28 mouse cellular contexts compared by ENCODE assay signal in the genomic region with DNA sequence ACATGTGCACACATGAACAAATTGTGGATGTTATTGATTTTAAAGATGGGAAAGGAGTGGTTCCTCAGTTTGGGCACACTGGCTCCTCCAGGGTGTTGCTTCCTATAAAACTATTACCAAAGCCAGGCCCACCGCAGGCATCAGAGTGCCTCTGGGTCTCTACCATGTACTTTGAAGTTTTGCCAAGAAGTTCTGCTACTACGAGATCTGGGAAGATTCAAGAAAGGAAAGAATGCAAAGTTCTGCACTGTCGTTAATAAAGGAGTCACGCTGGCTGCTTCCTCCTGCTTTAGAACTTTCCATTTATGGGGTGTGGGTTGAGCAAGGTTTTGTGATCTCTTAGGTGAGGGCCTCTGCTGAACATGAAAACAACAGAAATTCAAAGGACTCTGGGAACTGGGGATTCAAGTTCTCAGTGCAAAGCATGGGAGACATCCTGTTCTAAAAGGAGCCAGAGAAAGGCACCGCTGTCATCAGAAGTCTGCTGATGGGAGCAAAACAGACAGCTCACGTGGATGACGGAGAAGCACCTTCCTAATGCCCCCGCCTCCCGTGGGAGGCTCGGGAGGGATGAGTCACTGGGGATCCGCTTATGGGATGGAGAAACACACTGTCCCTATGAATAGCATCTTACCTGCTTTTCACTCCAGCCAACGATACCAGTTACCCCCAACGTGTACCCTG.
A peak's percentile ranks its signal among the peaks of the same experiment; 100 is the strongest.
DNase-seq lines count a peak whose midpoint lies in the region; ATAC-seq and TF ChIP-seq lines count a peak whose summit lies in the region.
"Had no signal": no experiment of that assay in that cellular context is flagged by ENCODE, and none has a peak within 500 bp of the region (broad histone marks: within the 10 kb centered on the region; RNA-seq: fewer than 3 reads in every experiment).

No protein-coding gene starts in this region.

- TF ChIP-seq CTCF in stomach, postnatal 0 days (IDR thresholded peaks at IDR 0.05; ENCODE audit: low read depth) = no peak

- no peak overlapping the region for H3K4me3 ChIP-seq in intestine, embryonic 14.5 days (ENCODE audit: low read depth, low read length)
- H3K4me3 ChIP-seq in intestine, embryonic 16.5 days (ENCODE audit: low read length) = no peak overlapping the region
- no peak overlapping the region for H3K4me3 ChIP-seq in limb, embryonic 14.5 days (replicated peaks; ENCODE audit: low read length)
- H3K4me3 ChIP-seq in limb, embryonic 10.5 days = no peak overlapping the region
- no peak overlapping the region for H3K4me3 ChIP-seq in stomach, embryonic 16.5 days (replicated peaks; ENCODE audit: low read length)
- no peak overlapping the region for H3K4me3 ChIP-seq in stomach, postnatal 0 days (ENCODE audit: low read depth, low read length)
- H3K4me3 ChIP-seq: embryonic facial prominence, embryonic 13.5 days; forebrain, embryonic 10.5 days; forebrain, embryonic 13.5 days; heart, adult 2 months; heart, embryonic 10.5 days; heart, embryonic 13.5 days had no signal

- H3K4me2 ChIP-seq in intestine, embryonic 14.5 days (ENCODE audit: low read length) = no peak overlapping the region
- H3K4me2 ChIP-seq in intestine, embryonic 16.5 days (ENCODE audit: low read depth, low read length) = no peak overlapping the region
- no peak overlapping the region for H3K4me2 ChIP-seq in limb, embryonic 14.5 days (replicated peaks; ENCODE audit: low read depth, low read length, severe bottlenecking)
- H3K4me2 ChIP-seq in stomach, embryonic 16.5 days (ENCODE audit: low read depth, low read length) = no peak overlapping the region
- no peak overlapping the region for H3K4me2 ChIP-seq in stomach, postnatal 0 days (replicated peaks; ENCODE audit: low read depth)
- H3K4me2 ChIP-seq: embryonic facial prominence, embryonic 13.5 days; forebrain, embryonic 13.5 days; heart, embryonic 13.5 days; hindbrain, embryonic 14.5 days had no signal

- peak; percentile 6 to 39 for DNase-seq in adrenal gland, adult (ENCODE audit: inconsistent age in 2 of 2, low spot score in 1 of 2)
- no peak for DNase-seq in adrenal gland, adult 2 months
- no peak for DNase-seq in intestine, embryonic 14.5 days (ENCODE audit: low spot score)
- DNase-seq in limb, embryonic 14.5 days (ENCODE audit: low spot score) = peak; percentile 59
- DNase-seq in limb, embryonic 10.5 days (ENCODE audit: low spot score) = no peak
- no peak for DNase-seq in stomach, postnatal 0 days (ENCODE audit: low spot score)
- DNase-seq: adrenal gland, adult 8-10 months; adrenal gland, postnatal 25 days; cerebellum, adult 11 months; cerebellum, adult 2 months; cerebellum, adult 9-11 months; cerebellum, postnatal 25 days; gastrocnemius, postnatal 10 days; gastrocnemius, postnatal 36 days; heart, adult 2 months; heart, postnatal 14 days; heart, postnatal 4 days had no signal

- no peak overlapping the region for H3K9ac ChIP-seq in intestine, embryonic 14.5 days (ENCODE audit: low read length)
- H3K9ac ChIP-seq in intestine, embryonic 16.5 days (ENCODE audit: low read depth, low read length) = no peak overlapping the region
- H3K9ac ChIP-seq in limb, embryonic 14.5 days (ENCODE audit: low read depth, low read length, severe bottlenecking) = no peak overlapping the region
- H3K9ac ChIP-seq in stomach, embryonic 16.5 days (ENCODE audit: low read length) = no peak overlapping the region
- H3K9ac ChIP-seq in stomach, postnatal 0 days (ENCODE audit: low read length) = no peak overlapping the region
- H3K9ac ChIP-seq: embryonic facial prominence, embryonic 13.5 days; forebrain, embryonic 13.5 days; heart, embryonic 13.5 days; hindbrain, embryonic 14.5 days had no signal

- H3K27me3 ChIP-seq in intestine, embryonic 14.5 days (replicated peaks; ENCODE audit: control insufficient read depth, insufficient read depth, low read length) = no peaks in the 10 kb centered on the region
- H3K27me3 ChIP-seq in intestine, embryonic 16.5 days (replicated peaks; ENCODE audit: control insufficient read depth, insufficient read depth, low read length) = no peaks in the 10 kb centered on the region
- no peaks in the 10 kb centered on the region for H3K27me3 ChIP-seq in limb, embryonic 14.5 days (ENCODE audit: control insufficient read depth, insufficient read depth, low read length)
- H3K27me3 ChIP-seq in limb, embryonic 10.5 days (ENCODE audit: low read depth, poor library complexity, severe bottlenecking) = peaks cover 6% of the 10 kb centered on the region; the same call in 1 of the 2 replicates
- H3K27me3 ChIP-seq in stomach, embryonic 16.5 days (ENCODE audit: control insufficient read depth, insufficient read depth, low read length) = no peaks in the 10 kb centered on the region
- H3K27me3 ChIP-seq in stomach, postnatal 0 days (ENCODE audit: control insufficient read depth, insufficient read depth, low read length) = no peaks in the 10 kb centered on the region
- H3K27me3 ChIP-seq: embryonic facial prominence, embryonic 13.5 days; forebrain, embryonic 13.5 days had no signal

- H3K4me1 ChIP-seq in intestine, embryonic 14.5 days (replicated peaks; ENCODE audit: control insufficient read depth, insufficient read depth, low read length) = peaks cover 4% of the 10 kb centered on the region; the same call in 1 of the 2 replicates
- 0 out of 2 replicates have a peak, but pooled peaks cover 3% of the 10 kb centered on the region for H3K4me1 ChIP-seq in intestine, embryonic 16.5 days (ENCODE audit: control insufficient read depth, insufficient read depth, low read length)
- H3K4me1 ChIP-seq in limb, embryonic 14.5 days (ENCODE audit: control insufficient read depth, insufficient read depth, low read length) = peaks cover 5% of the 10 kb centered on the region; the same call in 1 of the 2 replicates
- 0 out of 2 replicates have a peak, but pooled peaks cover 1% of the 10 kb centered on the region for H3K4me1 ChIP-seq in limb, embryonic 10.5 days
- H3K4me1 ChIP-seq in stomach, embryonic 16.5 days (ENCODE audit: control insufficient read depth, insufficient read depth, low read length) = peaks cover 10% of the 10 kb centered on the region; the same call in 1 of the 2 replicates
- H3K4me1 ChIP-seq in stomach, postnatal 0 days (replicated peaks; ENCODE audit: control insufficient read depth, insufficient read depth) = no peaks in the 10 kb centered on the region; the same call in 1 of the 2 replicates

- WGBS in intestine, embryonic 14.5 days = 66% methylated on average over 13 of the region's 13 CpGs
- WGBS in intestine, embryonic 16.5 days = 65% methylated on average over 13 of the region's 13 CpGs
- 57% methylated on average over 13 of the region's 13 CpGs for WGBS in limb, embryonic 14.5 days
- 80% methylated on average over 13 of the region's 13 CpGs for WGBS in limb, embryonic 10.5 days
- WGBS in stomach, embryonic 16.5 days = 66% methylated on average over 13 of the region's 13 CpGs
- 56% methylated on average over 13 of the region's 13 CpGs for WGBS in stomach, postnatal 0 days

- no peaks in the 10 kb centered on the region for H3K9me3 ChIP-seq in intestine, embryonic 14.5 days (ENCODE audit: control insufficient read depth, low read length)
- no peaks in the 10 kb centered on the region for H3K9me3 ChIP-seq in intestine, embryonic 16.5 days (ENCODE audit: control insufficient read depth, low read length)
- no peaks in the 10 kb centered on the region for H3K9me3 ChIP-seq in limb, embryonic 14.5 days (ENCODE audit: control insufficient read depth, low read length)
- H3K9me3 ChIP-seq in limb, embryonic 10.5 days (replicated peaks) = no peaks in the 10 kb centered on the region
- H3K9me3 ChIP-seq in stomach, embryonic 16.5 days (replicated peaks; ENCODE audit: control insufficient read depth, low read length) = no peaks in the 10 kb centered on the region
- no peaks in the 10 kb centered on the region for H3K9me3 ChIP-seq in stomach, postnatal 0 days (ENCODE audit: control insufficient read depth, low read length)
- H3K9me3 ChIP-seq: embryonic facial prominence, embryonic 13.5 days; forebrain, embryonic 10.5 days; forebrain, embryonic 13.5 days; heart, embryonic 10.5 days; heart, embryonic 13.5 days had no signal

- TF ChIP-seq POLR2A in limb, embryonic 14.5 days (IDR thresholded peaks at IDR 0.05; ENCODE audit: borderline replicate concordance, extremely low read depth, insufficient read depth, insufficient read length) = no peak

- H3K27ac ChIP-seq in intestine, embryonic 14.5 days (ENCODE audit: low read depth) = peak overlapping the region; percentile 29; the same call in 1 of the 2 replicates
- H3K27ac ChIP-seq in intestine, embryonic 16.5 days (ENCODE audit: low read length) = no peak overlapping the region
- no peak overlapping the region for H3K27ac ChIP-seq in limb, embryonic 14.5 days (replicated peaks; ENCODE audit: low read depth, low read length)
- H3K27ac ChIP-seq in limb, embryonic 10.5 days = no peak overlapping the region
- peak overlapping the region; percentile 3; the same call in 1 of the 2 replicates for H3K27ac ChIP-seq in stomach, embryonic 16.5 days (ENCODE audit: low read length)
- no peak overlapping the region; the same call in 1 of the 2 replicates for H3K27ac ChIP-seq in stomach, postnatal 0 days (replicated peaks)
- H3K27ac ChIP-seq: embryonic facial prominence, embryonic 13.5 days; forebrain, embryonic 10.5 days; forebrain, embryonic 13.5 days; heart, adult 2 months; heart, embryonic 10.5 days; heart, embryonic 13.5 days; hindbrain, embryonic 14.5 days; hindbrain, postnatal 0 days had no signal

- ATAC-seq in intestine, embryonic 14.5 days (replicated peaks; ENCODE audit: low FRiP score, low TSS enrichment, low read depth) = no peak
- ATAC-seq in intestine, embryonic 16.5 days = no peak
- no peak for ATAC-seq in limb, embryonic 14.5 days (ENCODE audit: low FRiP score, low read depth)
- ATAC-seq in stomach, embryonic 16.5 days (ENCODE audit: insufficient read depth, low FRiP score) = no peak
- ATAC-seq in stomach, postnatal 0 days (ENCODE audit: low FRiP score, low TSS enrichment) = no peak
- ATAC-seq: activated CD4-positive, CD25-positive, alpha-beta regulatory T cell, adult 4 months; forebrain, embryonic 13.5 days; forebrain, embryonic 16.5 days; hindbrain, postnatal 0 days had no signal

- TF ChIP-seq EP300 in stomach, postnatal 0 days (optimal IDR thresholded peaks at IDR 0.05) = no peak

- no peaks in the 10 kb centered on the region for H3K36me3 ChIP-seq in intestine, embryonic 14.5 days (ENCODE audit: control insufficient read depth, insufficient read depth, low read length)
- H3K36me3 ChIP-seq in intestine, embryonic 16.5 days (ENCODE audit: control insufficient read depth, insufficient read depth, low read length) = no peaks in the 10 kb centered on the region
- H3K36me3 ChIP-seq in limb, embryonic 14.5 days (ENCODE audit: control insufficient read depth, insufficient read depth, low read length) = no peaks in the 10 kb centered on the region
- H3K36me3 ChIP-seq in limb, embryonic 10.5 days = no peaks in the 10 kb centered on the region
- H3K36me3 ChIP-seq in stomach, embryonic 16.5 days (ENCODE audit: control insufficient read depth, insufficient read depth, low read length) = no peaks in the 10 kb centered on the region
- no peaks in the 10 kb centered on the region for H3K36me3 ChIP-seq in stomach, postnatal 0 days (ENCODE audit: control insufficient read depth, insufficient read depth, low read length)
- H3K36me3 ChIP-seq: embryonic facial prominence, embryonic 13.5 days; forebrain, embryonic 10.5 days; heart, embryonic 10.5 days; heart, embryonic 13.5 days had no signal

Comparison
In these comparisons a context has a peak if more than half of its experiments do, and no peak if none do; other contexts are left out.
1. DNase-seq: peak in adrenal gland, adult (2 of 2) and limb, embryonic 14.5 days (single experiment); none in adrenal gland, adult 2 months (single experiment), intestine, embryonic 14.5 days (single experiment), limb, embryonic 10.5 days (single experiment) and stomach, postnatal 0 days (single experiment).
2. H3K27ac ChIP-seq: peak in intestine, embryonic 14.5 days (single experiment) and stomach, embryonic 16.5 days (single experiment); none in intestine, embryonic 16.5 days (single experiment), limb, embryonic 14.5 days (single experiment), limb, embryonic 10.5 days (single experiment) and stomach, postnatal 0 days (single experiment).